Mouse (Mus musculus): ENCODE measurements around the gene Fat1. TPM values are rescaled to one million over a fixed set of nuclear protein-coding genes. Genes with fewer than 3 reads are reported as not detected.
A peak's percentile ranks its signal among the peaks of the same experiment; 100 is the strongest.

The Fat1 gene
- polyA plus RNA-seq, 1 experiment from 2014 or later = 8.7 TPM

DNA sequence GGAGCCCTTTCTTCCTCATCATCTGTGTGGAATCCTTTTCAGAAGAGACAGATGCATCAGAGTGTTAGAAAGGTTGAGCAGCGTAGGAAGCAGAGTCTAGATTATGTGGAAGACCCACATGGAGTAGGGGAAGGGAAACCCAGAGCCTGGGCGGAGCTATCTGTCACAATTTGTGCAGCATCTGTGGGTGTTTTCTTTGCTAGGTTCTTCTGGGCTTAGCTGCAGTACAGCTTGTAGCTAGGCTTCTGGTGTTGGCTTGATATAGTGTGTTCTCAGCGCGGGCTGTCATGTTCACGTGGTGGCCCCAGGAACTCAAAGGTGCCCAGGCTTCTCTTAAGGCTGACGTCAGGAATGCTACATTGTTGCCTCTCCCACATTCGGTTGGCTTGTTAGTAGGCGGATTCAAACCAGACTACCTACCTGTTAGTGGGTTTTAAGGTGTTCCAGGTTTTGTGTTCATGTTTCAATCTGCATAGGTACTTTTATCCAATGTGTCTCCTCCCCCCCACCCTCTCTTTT, 32.3 kb downstream of the Fat1 start:
- no peaks in the 10 kb centered on the region for H3K9me3 ChIP-seq
- H3K36me3 ChIP-seq = no peaks in the 10 kb centered on the region
- no peaks in the 10 kb centered on the region for H3K27me3 ChIP-seq
- H3K4me2 ChIP-seq (replicated peaks) = no peak overlapping the region
- H3K4me1 ChIP-seq = peaks cover 34% of the 10 kb centered on the region
- H3K4me3 ChIP-seq = no peak overlapping the region
- H3K27ac ChIP-seq (replicated peaks) = no peak overlapping the region
- no peak overlapping the region for H3K9ac ChIP-seq (replicated peaks)
- ATAC-seq (replicated peaks) = no peak
- WGBS = 92% methylated on average over 8 of the region's 8 CpGs

DNA sequence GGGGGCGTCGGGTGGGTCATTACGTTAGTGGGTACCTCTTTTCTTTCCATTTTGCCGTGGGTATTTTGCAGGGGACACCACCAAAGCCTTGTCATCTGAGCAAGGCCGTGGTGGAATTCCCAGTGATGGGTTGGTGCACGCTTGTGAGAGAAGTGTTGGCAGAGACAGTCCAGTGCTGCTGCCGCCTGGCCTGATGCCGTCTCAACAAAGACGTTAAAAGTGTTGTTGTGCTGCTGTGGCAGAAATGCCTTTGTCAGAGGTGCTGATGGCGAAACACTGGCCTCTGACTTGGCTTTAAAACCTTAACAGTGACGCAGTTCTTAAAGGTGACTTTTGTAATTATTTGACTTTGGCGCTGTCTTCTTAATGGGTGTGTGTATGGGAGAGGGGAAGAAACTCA, 34.8 kb downstream of the Fat1 start:
- H3K9ac ChIP-seq (replicated peaks) = no peak overlapping the region
- no peaks in the 10 kb centered on the region for H3K36me3 ChIP-seq
- H3K27ac ChIP-seq (replicated peaks) = no peak overlapping the region
- H3K27me3 ChIP-seq = no peaks in the 10 kb centered on the region
- H3K4me1 ChIP-seq = peaks cover 40% of the 10 kb centered on the region
- H3K4me2 ChIP-seq (replicated peaks) = no peak overlapping the region; the same call in 1 of the 2 replicates
- no peak overlapping the region for H3K4me3 ChIP-seq
- no peaks in the 10 kb centered on the region for H3K9me3 ChIP-seq
- 16% methylated on average over 12 of the region's 12 CpGs for WGBS
- ATAC-seq (replicated peaks) = no peak

DNA sequence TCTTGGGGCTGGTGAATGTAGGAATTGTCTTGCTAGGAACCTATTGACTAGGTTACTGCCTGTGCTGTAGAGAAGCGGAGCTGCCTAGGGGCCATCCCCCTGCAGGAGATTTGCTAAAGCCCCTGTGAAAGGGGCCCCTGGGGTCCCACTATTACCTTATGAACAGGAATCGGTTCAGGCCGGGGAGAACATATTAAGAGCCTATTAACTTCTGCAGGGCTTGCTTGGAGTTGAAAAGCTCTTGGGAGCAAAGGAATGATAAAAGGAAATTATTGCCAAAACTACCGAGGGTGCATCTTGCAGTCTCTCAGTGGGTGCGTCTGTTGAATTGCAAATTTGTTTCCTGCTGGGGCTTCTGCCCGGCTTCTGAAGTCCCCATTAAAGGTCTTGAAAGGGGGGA, 36.1 kb downstream of the Fat1 start:
- no peak overlapping the region for H3K27ac ChIP-seq (replicated peaks)
- WGBS = 5% methylated on average over 6 of the region's 6 CpGs
- ATAC-seq (replicated peaks) = no peak
- no peak overlapping the region for H3K4me2 ChIP-seq (replicated peaks)
- H3K9me3 ChIP-seq = no peaks in the 10 kb centered on the region
- H3K4me1 ChIP-seq = peaks cover 39% of the 10 kb centered on the region
- H3K4me3 ChIP-seq = no peak overlapping the region
- H3K9ac ChIP-seq (replicated peaks) = no peak overlapping the region
- H3K27me3 ChIP-seq = no peaks in the 10 kb centered on the region
- H3K36me3 ChIP-seq = no peaks in the 10 kb centered on the region

DNA sequence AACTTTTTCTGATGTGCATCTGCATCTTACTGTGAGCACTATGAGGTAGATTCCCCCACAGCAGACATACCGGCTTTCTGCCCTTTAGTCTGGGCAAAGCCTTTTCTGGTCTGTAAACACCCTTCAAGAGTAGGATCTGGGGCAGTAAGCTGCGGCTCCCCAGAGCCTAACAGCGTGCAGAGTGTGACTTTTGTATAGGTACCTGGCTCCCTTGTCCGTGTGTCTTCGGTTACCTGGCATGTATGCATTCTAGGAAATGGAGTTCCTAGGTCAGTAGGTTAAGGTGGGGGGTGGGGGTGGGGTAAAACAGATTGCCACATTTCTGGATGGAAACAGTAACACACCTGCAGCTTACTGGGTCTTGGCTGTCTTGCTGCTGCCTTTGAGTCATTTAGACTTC, 36.7 kb downstream of the Fat1 start:
- no peaks in the 10 kb centered on the region for H3K9me3 ChIP-seq
- 14% methylated on average over 5 of the region's 5 CpGs for WGBS
- ATAC-seq (replicated peaks) = no peak; the same call in 1 of the 2 replicates
- peaks cover 36% of the 10 kb centered on the region for H3K4me1 ChIP-seq
- no peak overlapping the region for H3K4me3 ChIP-seq
- no peak overlapping the region for H3K4me2 ChIP-seq (replicated peaks)
- H3K27ac ChIP-seq (replicated peaks) = no peak overlapping the region
- no peaks in the 10 kb centered on the region for H3K36me3 ChIP-seq
- H3K27me3 ChIP-seq = no peaks in the 10 kb centered on the region
- no peak overlapping the region for H3K9ac ChIP-seq (replicated peaks)

DNA sequence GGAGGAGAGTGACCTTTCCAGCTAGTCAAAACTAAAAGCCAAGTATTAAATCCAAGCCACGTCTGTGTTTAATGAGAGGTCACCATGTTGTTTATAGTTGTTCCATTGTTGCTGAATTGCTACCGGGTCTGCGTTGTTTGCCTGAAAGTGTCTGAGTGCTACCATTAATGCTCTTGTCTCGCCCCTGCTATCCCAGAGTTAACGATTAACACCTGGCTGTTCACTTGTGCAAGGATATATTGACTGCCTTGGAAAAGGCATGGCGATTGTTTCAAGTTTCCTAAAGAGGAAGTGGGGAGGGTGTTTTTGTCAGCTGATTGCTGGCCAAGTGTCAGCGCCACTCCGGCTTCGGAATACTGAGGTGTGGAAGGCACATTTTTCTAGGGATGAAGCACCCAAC, 39.9 kb downstream of the Fat1 start:
- no peak for ATAC-seq (replicated peaks)
- 41% methylated on average over 9 of the region's 9 CpGs for WGBS
- no peak overlapping the region for H3K4me3 ChIP-seq

DNA sequence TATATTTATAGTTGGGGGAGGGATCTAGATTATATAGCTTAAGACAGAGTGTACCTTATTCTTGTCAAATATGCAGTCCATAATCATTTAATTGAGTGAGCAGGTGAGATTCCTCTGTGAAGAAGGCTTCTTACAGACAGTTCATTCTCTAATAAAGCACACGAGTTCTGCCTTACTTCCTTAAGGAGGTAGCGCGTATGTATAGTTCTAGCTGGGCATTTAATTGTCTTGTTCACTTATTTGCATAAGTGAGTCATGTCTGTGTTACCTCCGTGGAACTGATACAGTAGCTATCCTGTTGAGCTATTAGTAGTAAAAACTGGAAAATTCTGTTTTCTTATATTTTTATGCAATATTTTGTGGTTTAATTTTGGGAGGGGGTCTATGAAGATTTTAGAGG, 40.4 kb downstream of the Fat1 start:
- H3K4me1 ChIP-seq = peaks cover 41% of the 10 kb centered on the region
- H3K27ac ChIP-seq (replicated peaks) = no peak overlapping the region
- no peak overlapping the region for H3K9ac ChIP-seq (replicated peaks)
- no peaks in the 10 kb centered on the region for H3K9me3 ChIP-seq
- no peaks in the 10 kb centered on the region for H3K27me3 ChIP-seq
- no peak overlapping the region for H3K4me3 ChIP-seq
- WGBS = 75% methylated on average over 4 of the region's 4 CpGs
- no peak for ATAC-seq (replicated peaks)
- no peak overlapping the region for H3K4me2 ChIP-seq (replicated peaks)
- no peaks in the 10 kb centered on the region for H3K36me3 ChIP-seq

More for the DNA sequence above, 39.9 kb downstream of the Fat1 start:
- H3K4me1 ChIP-seq = peaks cover 43% of the 10 kb centered on the region
- H3K27ac ChIP-seq (replicated peaks) = no peak overlapping the region
- H3K9me3 ChIP-seq = no peaks in the 10 kb centered on the region
- no peaks in the 10 kb centered on the region for H3K27me3 ChIP-seq
- no peak overlapping the region for H3K4me2 ChIP-seq (replicated peaks)
- no peaks in the 10 kb centered on the region for H3K36me3 ChIP-seq
- no peak overlapping the region for H3K9ac ChIP-seq (replicated peaks)

DNA sequence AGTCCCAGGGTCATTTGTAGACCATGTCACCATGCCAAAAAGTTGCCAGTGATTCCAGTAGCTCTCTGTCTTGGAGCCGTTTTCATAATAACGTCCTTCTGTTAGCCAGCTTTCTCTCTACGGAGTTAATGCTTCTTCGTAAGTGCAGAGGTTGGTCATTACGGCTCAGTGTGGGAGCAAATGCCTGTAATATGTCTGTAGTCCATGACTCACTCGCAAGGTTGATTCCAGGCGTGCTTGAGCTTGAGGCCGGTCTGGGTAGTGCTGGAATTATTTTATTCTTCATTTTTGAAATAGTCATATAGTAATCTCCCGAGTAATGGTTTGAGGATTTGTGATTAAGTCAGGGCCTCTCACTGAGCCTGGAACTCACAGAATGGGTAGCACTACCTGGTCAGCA, 43.4 kb downstream of the Fat1 start:
- no peak for ATAC-seq (replicated peaks)
- no peaks in the 10 kb centered on the region for H3K9me3 ChIP-seq
- H3K4me1 ChIP-seq = peaks cover 27% of the 10 kb centered on the region
- H3K36me3 ChIP-seq = no peaks in the 10 kb centered on the region
- no peak overlapping the region for H3K4me2 ChIP-seq (replicated peaks)
- H3K27ac ChIP-seq (replicated peaks) = no peak overlapping the region
- no peaks in the 10 kb centered on the region for H3K27me3 ChIP-seq
- no peak overlapping the region for H3K4me3 ChIP-seq
- H3K9ac ChIP-seq (replicated peaks) = no peak overlapping the region
- 85% methylated on average over 9 of the region's 9 CpGs for WGBS

DNA sequence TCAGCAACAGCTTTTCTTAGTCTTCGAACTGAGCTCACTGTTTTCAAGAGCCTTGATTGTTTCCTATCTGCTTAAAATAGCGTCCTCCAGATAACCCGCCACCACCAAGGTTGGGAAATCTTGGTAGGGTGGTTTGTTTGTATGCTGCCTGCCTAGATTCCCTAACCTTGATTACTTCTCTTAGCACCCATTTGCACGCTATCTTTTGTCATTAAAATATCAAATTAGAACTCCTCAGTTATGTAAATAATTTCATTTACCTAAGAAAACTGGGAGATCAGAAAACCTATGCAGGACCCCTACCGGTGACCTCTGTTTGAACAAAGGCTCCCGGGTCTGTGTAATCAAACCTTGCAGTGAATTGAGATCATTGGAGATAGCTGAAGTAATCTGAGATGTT, 44.0 kb downstream of the Fat1 start:
- Histone ChIP-seq H3K4me1 (peaks cover 27% of the 10 kb centered on the region), H3K4me2 (replicated peaks) (no peak overlapping the region), H3K4me3 (no peak overlapping the region), H3K9ac (replicated peaks) (no peak overlapping the region), H3K27ac (replicated peaks) (no peak overlapping the region), H3K9me3 (no peaks in the 10 kb centered on the region), H3K27me3 (no peaks in the 10 kb centered on the region), H3K36me3 (no peaks in the 10 kb centered on the region)
- ATAC-seq (replicated peaks) = no peak
- 29% methylated on average over 6 of the region's 6 CpGs for WGBS

DNA sequence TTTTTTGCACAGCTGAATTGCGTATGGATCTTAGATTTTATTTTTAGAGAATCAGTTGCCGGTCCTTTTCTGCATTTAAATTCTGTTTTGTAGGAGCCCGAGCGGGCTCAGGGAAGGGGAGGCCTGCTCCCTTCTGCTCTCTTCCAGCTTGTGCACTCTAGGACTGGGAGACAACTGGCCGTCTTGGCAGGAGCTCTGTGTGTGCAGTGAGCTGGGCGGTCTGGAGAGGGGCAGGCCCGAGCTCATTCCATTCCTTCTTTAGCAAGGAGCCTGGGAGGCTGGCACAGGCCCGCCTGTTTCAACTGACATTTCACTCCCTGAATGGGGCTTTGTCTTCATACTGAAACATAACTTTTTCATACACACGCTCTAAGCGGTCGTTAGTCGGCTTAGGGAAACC, 44.8 kb downstream of the Fat1 start:
- H3K9me3 ChIP-seq = no peaks in the 10 kb centered on the region
- no peak overlapping the region for H3K4me3 ChIP-seq
- H3K27me3 ChIP-seq = no peaks in the 10 kb centered on the region
- 16% methylated on average over 12 of the region's 12 CpGs for WGBS
- H3K9ac ChIP-seq (replicated peaks) = no peak overlapping the region
- H3K4me2 ChIP-seq (replicated peaks) = no peak overlapping the region
- peaks cover 22% of the 10 kb centered on the region for H3K4me1 ChIP-seq
- H3K27ac ChIP-seq (replicated peaks) = peak overlapping the region; percentile 54
- no peaks in the 10 kb centered on the region for H3K36me3 ChIP-seq
- ATAC-seq (replicated peaks) = peak; percentile 94

DNA sequence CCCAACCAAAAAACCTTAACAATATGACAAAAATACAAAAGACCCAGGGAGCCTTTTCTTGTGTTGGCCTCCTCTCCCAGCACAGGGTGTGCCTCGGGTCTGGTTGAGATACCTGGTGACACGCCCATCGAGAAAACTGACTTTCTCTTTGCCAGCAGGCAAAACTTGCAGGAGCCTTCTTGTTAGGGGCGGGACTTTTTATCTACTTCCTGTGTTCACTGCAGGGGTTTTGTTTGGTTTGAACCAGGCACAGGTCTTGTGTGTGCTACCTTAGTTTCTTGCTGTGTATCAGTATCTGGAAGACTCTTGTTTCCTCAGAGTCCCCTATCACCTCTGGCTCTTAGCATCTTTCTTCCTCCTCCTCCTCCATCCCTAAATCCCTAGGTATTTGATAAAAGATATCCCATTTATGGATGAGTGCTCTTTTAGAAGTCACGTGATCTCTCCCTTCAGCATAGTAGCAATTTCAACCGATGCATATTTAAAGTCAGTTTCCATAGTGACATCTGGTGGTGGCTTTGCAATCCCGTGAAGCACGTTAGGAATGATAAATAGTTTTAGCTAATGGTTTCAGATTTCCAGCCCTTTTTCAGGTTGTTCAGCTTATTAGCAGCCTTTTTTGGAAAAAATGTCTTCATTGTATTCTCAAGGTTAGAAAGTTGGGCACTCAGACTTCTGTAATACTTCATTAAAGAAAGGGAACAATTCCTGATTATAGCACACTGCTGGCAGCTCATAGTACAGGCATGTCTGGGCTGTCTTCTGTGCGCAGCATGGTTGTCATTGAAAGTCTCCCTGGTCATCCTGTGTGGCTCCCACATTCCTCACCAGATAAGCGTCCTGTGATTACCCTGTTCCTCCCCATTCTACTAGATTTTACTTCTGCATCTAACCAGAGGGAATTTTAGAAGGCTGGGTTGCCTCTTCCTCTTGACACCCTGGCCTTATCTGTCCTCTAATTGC, 50.4 kb downstream of the Fat1 start:
- ATAC-seq (replicated peaks) = peak; percentile 70
- no peak overlapping the region for H3K4me2 ChIP-seq (replicated peaks)
- H3K4me3 ChIP-seq = no peak overlapping the region
- peaks cover 8% of the 10 kb centered on the region for H3K4me1 ChIP-seq
- H3K36me3 ChIP-seq = no peaks in the 10 kb centered on the region
- H3K27me3 ChIP-seq = no peaks in the 10 kb centered on the region
- 0 out of 2 replicates have a peak overlapping the region, but pooled peaks have one; percentile 19 for H3K27ac ChIP-seq (replicated peaks)
- no peak overlapping the region for H3K9ac ChIP-seq (replicated peaks)
- no peaks in the 10 kb centered on the region for H3K9me3 ChIP-seq
- 23% methylated on average over 10 of the region's 10 CpGs for WGBS

DNA sequence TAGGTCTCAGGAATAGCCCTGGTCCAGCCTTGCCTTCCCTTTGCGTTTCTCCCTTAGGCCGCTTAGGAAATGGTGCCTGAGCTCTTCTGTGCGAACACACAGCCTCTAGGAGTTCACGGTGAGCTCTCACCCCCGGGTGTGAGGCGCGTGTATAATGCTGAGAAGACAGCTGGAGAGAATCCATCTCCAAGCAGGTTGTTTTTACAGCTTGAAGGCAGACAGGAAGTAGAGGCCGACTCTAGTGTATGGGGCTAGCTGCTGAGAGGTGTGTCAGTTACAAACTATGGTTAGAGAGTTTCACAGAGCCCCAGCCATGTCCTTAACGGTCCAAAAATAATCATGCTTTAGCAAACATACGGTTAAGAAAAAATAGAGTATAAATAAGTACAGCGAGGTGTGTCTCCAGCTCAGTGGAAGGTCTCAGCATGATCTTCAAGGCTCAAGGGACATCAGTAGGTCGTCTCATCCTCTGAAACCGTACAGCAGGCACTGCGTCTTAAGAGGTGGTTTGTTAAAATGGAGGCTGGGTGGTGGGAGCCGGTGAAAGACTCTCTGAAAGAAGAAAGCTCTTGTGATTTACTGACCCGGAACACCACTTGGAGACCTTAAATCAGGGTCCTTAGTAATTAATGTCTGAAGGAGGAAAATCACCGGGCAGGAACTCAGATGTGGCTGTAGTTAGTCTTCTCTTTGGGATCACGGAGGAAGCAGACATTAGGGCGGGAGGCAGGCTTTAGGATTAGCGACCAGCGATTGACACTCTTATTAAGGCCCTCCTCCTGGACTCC, 56.6 kb downstream of the Fat1 start:
- no peaks in the 10 kb centered on the region for H3K9me3 ChIP-seq
- peak overlapping the region; percentile 9; the same call in 1 of the 2 replicates for H3K4me2 ChIP-seq (replicated peaks)
- H3K9ac ChIP-seq (replicated peaks) = no peak overlapping the region
- ATAC-seq (replicated peaks) = 0 out of 2 replicates have a peak, but pooled peaks have one; percentile 16
- no peak overlapping the region for H3K4me3 ChIP-seq
- H3K4me1 ChIP-seq = peaks cover 17% of the 10 kb centered on the region
- no peak overlapping the region for H3K27ac ChIP-seq (replicated peaks)
- no peaks in the 10 kb centered on the region for H3K36me3 ChIP-seq
- no peaks in the 10 kb centered on the region for H3K27me3 ChIP-seq
- 20% methylated on average over 21 of the region's 21 CpGs for WGBS

DNA sequence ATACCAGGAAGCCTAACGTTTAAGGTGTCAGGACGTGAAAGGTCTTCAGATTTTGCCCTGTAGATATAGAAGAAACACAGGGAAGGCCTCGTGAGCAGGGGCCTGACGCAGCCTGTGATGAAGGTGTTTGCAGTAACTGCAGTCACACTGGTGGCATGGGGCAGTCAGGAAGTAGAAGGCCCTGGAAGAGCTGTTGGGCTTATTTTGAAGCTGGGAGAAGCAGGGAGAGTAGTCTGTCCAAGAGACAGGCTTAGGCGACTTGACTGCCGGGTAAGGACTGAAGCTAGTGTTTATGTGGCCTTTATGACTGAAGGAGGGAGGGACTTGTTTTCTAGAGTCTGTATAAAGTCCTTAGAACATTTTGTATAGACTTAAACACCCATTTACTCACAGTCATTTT, 57.4 kb downstream of the Fat1 start:
- H3K4me3 ChIP-seq = no peak overlapping the region
- H3K27ac ChIP-seq (replicated peaks) = no peak overlapping the region
- H3K27me3 ChIP-seq = no peaks in the 10 kb centered on the region
- 31% methylated on average over 6 of the region's 6 CpGs for WGBS
- no peak for ATAC-seq (replicated peaks)
- no peak overlapping the region for H3K9ac ChIP-seq (replicated peaks)
- H3K36me3 ChIP-seq = no peaks in the 10 kb centered on the region
- no peak overlapping the region for H3K4me2 ChIP-seq (replicated peaks)
- peaks cover 21% of the 10 kb centered on the region for H3K4me1 ChIP-seq
- H3K9me3 ChIP-seq = no peaks in the 10 kb centered on the region

Measured in forebrain, embryonic 15.5 days (tissue).